Comparison of ENCODE assay signal across 8 mouse cellular contexts in genomic region chr4:148859906-148860491, GRCm38 (mm10). TPM values are rescaled to one million over a fixed set of nuclear protein-coding genes. Genes with fewer than 3 reads are reported as not detected.
DNase-seq lines count a peak whose midpoint lies in the region; ATAC-seq and TF ChIP-seq lines count a peak whose summit lies in the region.

No protein-coding gene starts in this region.

- WGBS in lung, postnatal 0 days: 19% methylated on average over 27 of the region's 27 CpGs
- WGBS in limb, embryonic 10.5 days: 1% methylated on average over 27 of the region's 27 CpGs
- 11% methylated on average over 27 of the region's 27 CpGs for WGBS in stomach, embryonic 15.5 days

- no peaks in the 10 kb centered on the region for H3K36me3 ChIP-seq in lung, postnatal 0 days (ENCODE audit: insufficient read depth, low read length)
- no peaks in the 10 kb centered on the region for H3K36me3 ChIP-seq in limb, embryonic 10.5 days
- no peaks in the 10 kb centered on the region for H3K36me3 ChIP-seq in stomach, embryonic 15.5 days

- no peak overlapping the region for H3K9ac ChIP-seq in lung, postnatal 0 days (replicated peaks; ENCODE audit: low read depth)
- H3K9ac ChIP-seq in stomach, embryonic 15.5 days: no peak overlapping the region

- no peak for TF ChIP-seq CTCF in lung, postnatal 0 days (IDR thresholded peaks at IDR 0.05)

- H3K27me3 ChIP-seq in lung, postnatal 0 days (replicated peaks; ENCODE audit: insufficient read depth, low read length): no peaks in the 10 kb centered on the region
- H3K27me3 ChIP-seq in limb, embryonic 10.5 days (ENCODE audit: low read depth, poor library complexity, severe bottlenecking): peaks cover 88% of the 10 kb centered on the region
- H3K27me3 ChIP-seq in stomach, embryonic 15.5 days (replicated peaks): peaks cover 19% of the 10 kb centered on the region; the same call in 1 of the 2 replicates

- TF ChIP-seq EP300 in lung, postnatal 0 days (IDR thresholded peaks at IDR 0.05): no peak

- peak; percentile 43 for DNase-seq in adrenal gland, postnatal 14 days
- no peak for DNase-seq in adrenal gland, postnatal 25 days
- DNase-seq in lung, postnatal 0 days (ENCODE audit: low spot score): peak; percentile 31
- DNase-seq in lung, adult 18-20 months: no peak
- DNase-seq in limb, embryonic 10.5 days (ENCODE audit: low spot score): peak; percentile 80
- no peak for DNase-seq in ovary, postnatal 36 days (ENCODE audit: low spot score)
- DNase-seq in cerebellum, postnatal 10 days: no peak

- no peaks in the 10 kb centered on the region for H3K9me3 ChIP-seq in lung, postnatal 0 days (ENCODE audit: low read length)
- H3K9me3 ChIP-seq in limb, embryonic 10.5 days (replicated peaks): no peaks in the 10 kb centered on the region
- H3K9me3 ChIP-seq in stomach, embryonic 15.5 days: no peaks in the 10 kb centered on the region

- H3K4me3 ChIP-seq in lung, postnatal 0 days (ENCODE audit: low read depth, low read length): no peak overlapping the region
- peak overlapping the region; percentile 54 for H3K4me3 ChIP-seq in limb, embryonic 10.5 days
- peak overlapping the region; percentile 9; the same call in 1 of the 2 replicates for H3K4me3 ChIP-seq in stomach, embryonic 15.5 days (replicated peaks)

- ATAC-seq in lung, postnatal 0 days: peak; percentile 49; the same call in 1 of the 2 replicates
- ATAC-seq in stomach, embryonic 15.5 days (ENCODE audit: insufficient read depth, low FRiP score, low read depth): 0 out of 2 replicates have a peak, but pooled peaks have one; percentile 20

- no peaks in the 10 kb centered on the region for H3K4me1 ChIP-seq in lung, postnatal 0 days (ENCODE audit: insufficient read depth, low read depth, low read length)
- peaks cover 53% of the 10 kb centered on the region for H3K4me1 ChIP-seq in limb, embryonic 10.5 days
- peaks cover 25% of the 10 kb centered on the region; the same call in 1 of the 2 replicates for H3K4me1 ChIP-seq in stomach, embryonic 15.5 days

- no peak overlapping the region for H3K27ac ChIP-seq in lung, postnatal 0 days (ENCODE audit: low read length)
- peak overlapping the region; percentile 72 for H3K27ac ChIP-seq in limb, embryonic 10.5 days
- H3K27ac ChIP-seq in stomach, embryonic 15.5 days: no peak overlapping the region

- H3K4me2 ChIP-seq in lung, postnatal 0 days (replicated peaks; ENCODE audit: low read depth, low read length): peak overlapping the region; percentile 12; the same call in 1 of the 2 replicates
- H3K4me2 ChIP-seq in stomach, embryonic 15.5 days: peak overlapping the region; percentile 44

RNA-seq across cellular contexts. Expression of gene Casz1, which starts 55.8 kb away (rescaled TPM):
- 7.0 and 7.2 TPM in 2 replicates for total RNA-seq in adrenal gland, postnatal 14 days (2021)
- total RNA-seq in adrenal gland, postnatal 25 days (2021): 4.6 and 5.3 TPM in 2 replicates
- polyA plus RNA-seq in lung, postnatal 0 days (2015; fragmentation: Nextera tagmentation; extraction: Ambion mirVana): 9.7 and 10.3 TPM in 2 replicates
- 1.0 and 2.1 TPM in 2 replicates for polyA plus RNA-seq in limb, embryonic 10.5 days (2016; fragmentation: Nextera tagmentation; extraction: Ambion mirVana)
- polyA plus RNA-seq in stomach, embryonic 15.5 days (2015; fragmentation: Nextera tagmentation; extraction: Ambion mirVana): 8.9 and 10.2 TPM in 2 replicates

Comparison
In these comparisons a context has a peak if more than half of its experiments do, and no peak if none do; other contexts are left out.
1. DNase-seq: peak in adrenal gland, postnatal 14 days (single experiment), lung, postnatal 0 days (single experiment) and limb, embryonic 10.5 days (single experiment); none in adrenal gland, postnatal 25 days (single experiment), lung, adult 18-20 months (0 of 2), ovary, postnatal 36 days (single experiment) and cerebellum, postnatal 10 days (0 of 2).